Mouse (Mus musculus) hindlimb bud, embryonic 11.5 days (tissue): ENCODE measurements around the gene Tpd52l1.
A peak's percentile ranks its signal among the peaks of the same experiment; 100 is the strongest.
"Not testable (repeated sequence)": the region's sequence is repeated elsewhere in the genome, so short reads cannot be mapped to it uniquely, and the experiment has no call there.

Experiments
- DNase-seq: peaks from one replicate; pipeline ENCODE4 v3.0.0-alpha.2; 2012; ENCODE audit warnings: low read depth, low spot score; ENCODE audit errors: extremely low spot score

Tpd52l1 gene

GRCm38 (mm10) chr10:31445291-31446124, at the start of gene Tpd52l1:
Tpd52l1 (minus strand) TSS chr10:31445958.
- peak; percentile 39 for DNase-seq

- no peak for DNase-seq
Observed at GRCm38 (mm10) chr10:31494296-31494695, 48.5 kb upstream of the Tpd52l1 start.

GRCm38 (mm10) chr10:31467043-31467898, 21.5 kb upstream of the Tpd52l1 start:
- DNase-seq, result no peak

GRCm38 (mm10) chr10:31465840-31466541, 20.2 kb upstream of the Tpd52l1 start:
- DNase-seq, result no peak

- no peak for DNase-seq
Observed at GRCm38 (mm10) chr10:31465424-31465823, 19.7 kb upstream of the Tpd52l1 start.

GRCm38 (mm10) chr10:31463044-31463443, 17.3 kb upstream of the Tpd52l1 start:
- no peak for DNase-seq

GRCm38 (mm10) chr10:31456806-31457205, 11.0 kb upstream of the Tpd52l1 start:
- DNase-seq, result no peak

- no peak for DNase-seq
Observed at GRCm38 (mm10) chr10:31447083-31447482, 1.3 kb upstream of the Tpd52l1 start.

- DNase-seq, result no peak
Observed at GRCm38 (mm10) chr10:31444206-31444605, 1.6 kb downstream of the Tpd52l1 start.

GRCm38 (mm10) chr10:31441491-31441890, 4.3 kb downstream of the Tpd52l1 start:
- no peak for DNase-seq

GRCm38 (mm10) chr10:31436047-31436446, 9.7 kb downstream of the Tpd52l1 start:
- DNase-seq, result no peak

- DNase-seq, result no peak
Observed at GRCm38 (mm10) chr10:31417956-31418355, 27.8 kb downstream of the Tpd52l1 start.

GRCm38 (mm10) chr10:31392990-31393389, 52.8 kb downstream of the Tpd52l1 start:
- no peak for DNase-seq

- no peak for DNase-seq
Observed at GRCm38 (mm10) chr10:31390777-31391395, 54.9 kb downstream of the Tpd52l1 start.

- not testable (repeated sequence) for DNase-seq
Observed at GRCm38 (mm10) chr10:31388566-31388965, 57.2 kb downstream of the Tpd52l1 start.

- not testable (repeated sequence) for DNase-seq
Observed at GRCm38 (mm10) chr10:31370200-31370599, 75.6 kb downstream of the Tpd52l1 start.

- no peak for DNase-seq
Observed at GRCm38 (mm10) chr10:31359749-31360148, 86.0 kb downstream of the Tpd52l1 start.

GRCm38 (mm10) chr10:31354886-31355461, 90.8 kb downstream of the Tpd52l1 start:
- no peak for DNase-seq

GRCm38 (mm10) chr10:31354141-31354540, 91.6 kb downstream of the Tpd52l1 start:
- no peak for DNase-seq

GRCm38 (mm10) chr10:31352845-31353427, 92.8 kb downstream of the Tpd52l1 start:
- DNase-seq, result no peak
